Mouse (Mus musculus) erythroblast, embryonic 14.5 days (primary cell): ENCODE measurements around the gene Ntrk2.

Source experiments
- GATA1 ChIP-seq: IDR thresholded peaks from 2 replicates; pipeline ENCODE4 v1.6.1; 2012; ENCODE audit warnings: low read length, inconsistent platforms, mixed read lengths
- TAL1 ChIP-seq: IDR thresholded peaks from 3 replicates; pipeline ENCODE4 v1.6.1; 2012; ENCODE audit warnings: low read length, inconsistent platforms, mixed read lengths

DNA sequence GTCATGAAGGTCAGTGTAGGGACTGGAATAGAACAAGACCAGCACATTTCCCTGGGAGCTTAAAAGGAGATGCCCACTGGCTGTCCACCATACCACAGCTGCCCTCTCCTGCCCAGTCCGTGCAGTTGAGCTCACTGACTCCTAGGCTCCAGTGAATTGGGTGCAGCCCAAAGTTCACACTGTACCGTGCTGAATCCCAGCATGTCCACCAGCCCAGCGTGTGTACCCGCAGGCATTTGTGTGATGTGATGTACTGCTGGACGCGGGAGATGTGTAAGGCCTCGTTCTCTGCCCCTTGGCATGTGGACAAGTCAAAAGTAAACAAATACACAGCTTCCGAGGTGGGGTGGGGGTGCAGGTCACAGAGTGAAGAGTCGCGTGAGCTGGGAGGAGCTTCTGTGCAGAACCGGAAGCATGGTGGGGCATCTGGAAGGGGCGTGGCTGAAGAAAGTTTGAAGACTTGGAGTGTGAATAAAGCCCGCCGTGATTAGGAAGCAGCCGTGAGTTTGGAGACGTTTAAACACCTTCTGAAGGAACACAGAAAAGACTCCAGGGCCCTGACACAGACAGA lies 121.4 kb downstream of the Ntrk2 start:
- TF ChIP-seq TAL1 = no peak
- TF ChIP-seq GATA1 = no peak
